Mouse (Mus musculus): ENCODE results near the gene Usp35. TPM values are rescaled to one million over a fixed set of nuclear protein-coding genes. Genes with fewer than 3 reads are reported as not detected.

Gene Usp35
- polyA plus RNA-seq, 1 experiment from 2014 or later, result 2.1 TPM

GRCm38 (mm10) chr7:97300914-97301313 is 30.9 kb downstream of the Usp35 start:
- no peak overlapping the region for H3K4me2 ChIP-seq
- H3K9ac ChIP-seq, result no peak overlapping the region
- no peak overlapping the region for H3K27ac ChIP-seq (ENCODE audit: low read depth)
- no peak overlapping the region for H3K4me3 ChIP-seq (ENCODE audit: low read depth, low read length)
- H3K4me1 ChIP-seq (ENCODE audit: insufficient read depth), result no peaks in the 10 kb centered on the region
- no peaks in the 10 kb centered on the region for H3K9me3 ChIP-seq (ENCODE audit: low read depth, low read length)
- TF ChIP-seq CTCF (IDR thresholded peaks at IDR 0.05; ENCODE audit: low read depth), result no peak
- H3K36me3 ChIP-seq (ENCODE audit: insufficient read depth), result peaks cover 53% of the 10 kb centered on the region
- no peaks in the 10 kb centered on the region for H3K27me3 ChIP-seq (ENCODE audit: insufficient read depth, low read length)
- WGBS, result 87% methylated on average over 2 of the region's 2 CpGs
- DNase-seq (no peak), ATAC-seq (ENCODE audit: insufficient read depth) (no peak)

GRCm38 (mm10) chr7:97298943-97299342 is 32.9 kb downstream of the Usp35 start:
- Histone ChIP-seq H3K36me3 (ENCODE audit: insufficient read depth) (peaks cover 44% of the 10 kb centered on the region), H3K9me3 (ENCODE audit: low read depth, low read length) (no peaks in the 10 kb centered on the region), H3K4me1 (ENCODE audit: insufficient read depth) (no peaks in the 10 kb centered on the region), H3K27me3 (ENCODE audit: insufficient read depth, low read length) (no peaks in the 10 kb centered on the region), H3K27ac (ENCODE audit: low read depth) (no peak overlapping the region), H3K9ac (no peak overlapping the region), H3K4me3 (ENCODE audit: low read depth, low read length) (no peak overlapping the region), H3K4me2 (no peak overlapping the region)
- DNase-seq (no peak), ATAC-seq (ENCODE audit: insufficient read depth) (no peak)
- TF ChIP-seq CTCF (IDR thresholded peaks at IDR 0.05; ENCODE audit: low read depth), result no peak
- WGBS, result 88% methylated on average over 6 of the region's 6 CpGs

- H3K4me1 ChIP-seq (ENCODE audit: insufficient read depth), result no peaks in the 10 kb centered on the region
- 93% methylated on average over 2 of the region's 2 CpGs for WGBS
- no peak for ATAC-seq (ENCODE audit: insufficient read depth)
- no peak for TF ChIP-seq CTCF (IDR thresholded peaks at IDR 0.05; ENCODE audit: low read depth)
- H3K9me3 ChIP-seq (ENCODE audit: low read depth, low read length), result no peaks in the 10 kb centered on the region
- no peaks in the 10 kb centered on the region for H3K27me3 ChIP-seq (ENCODE audit: insufficient read depth, low read length)
- H3K4me2 ChIP-seq, result no peak overlapping the region
- DNase-seq, result no peak
- H3K27ac ChIP-seq (ENCODE audit: low read depth), result no peak overlapping the region
- peaks cover 37% of the 10 kb centered on the region for H3K36me3 ChIP-seq (ENCODE audit: insufficient read depth)
- H3K4me3 ChIP-seq (ENCODE audit: low read depth, low read length), result no peak overlapping the region
- no peak overlapping the region for H3K9ac ChIP-seq
These were observed 33.5 kb downstream of the Usp35 start for GRCm38 (mm10) chr7:97298279-97298678.

- Histone ChIP-seq H3K4me3 (ENCODE audit: low read depth, low read length) (no peak overlapping the region), H3K4me1 (ENCODE audit: insufficient read depth) (no peaks in the 10 kb centered on the region), H3K27ac (ENCODE audit: low read depth) (no peak overlapping the region), H3K9ac (no peak overlapping the region), H3K27me3 (ENCODE audit: insufficient read depth, low read length) (no peaks in the 10 kb centered on the region), H3K4me2 (no peak overlapping the region), H3K9me3 (ENCODE audit: low read depth, low read length) (no peaks in the 10 kb centered on the region), H3K36me3 (ENCODE audit: insufficient read depth) (peaks cover 29% of the 10 kb centered on the region; the same call in 1 of the 2 replicates)
- ATAC-seq (ENCODE audit: insufficient read depth) (0 out of 2 replicates have a peak, but pooled peaks have one; percentile 36), DNase-seq (peak; percentile 88)
- TF ChIP-seq CTCF (IDR thresholded peaks at IDR 0.05; ENCODE audit: low read depth), result peak; percentile 90
- 5% methylated on average over 2 of the region's 2 CpGs for WGBS
These were observed 34.4 kb downstream of the Usp35 start for GRCm38 (mm10) chr7:97297466-97297865.

GRCm38 (mm10) chr7:97296986-97297385 is 34.8 kb downstream of the Usp35 start:
- 0 out of 2 replicates have a peak, but pooled peaks have one; percentile 16 for ATAC-seq (ENCODE audit: insufficient read depth)
- no peaks in the 10 kb centered on the region for H3K9me3 ChIP-seq (ENCODE audit: low read depth, low read length)

GRCm38 (mm10) chr7:97271068-97271467 is 60.8 kb downstream of the Usp35 start:
- no peak for DNase-seq

More at GRCm38 (mm10) chr7:97296986-97297385, 34.8 kb downstream of the Usp35 start:
- Histone ChIP-seq H3K9ac (no peak overlapping the region), H3K36me3 (ENCODE audit: insufficient read depth) (peaks cover 29% of the 10 kb centered on the region; the same call in 1 of the 2 replicates), H3K4me3 (ENCODE audit: low read depth, low read length) (no peak overlapping the region), H3K4me2 (no peak overlapping the region), H3K27ac (ENCODE audit: low read depth) (no peak overlapping the region), H3K4me1 (ENCODE audit: insufficient read depth) (no peaks in the 10 kb centered on the region), H3K27me3 (ENCODE audit: insufficient read depth, low read length) (no peaks in the 10 kb centered on the region)
- WGBS, result 40% methylated on average over 2 of the region's 2 CpGs
- no peak for DNase-seq
- TF ChIP-seq CTCF (IDR thresholded peaks at IDR 0.05; ENCODE audit: low read depth), result no peak

GRCm38 (mm10) chr7:97270367-97270766 is 61.5 kb downstream of the Usp35 start:
- H3K9me3 ChIP-seq (ENCODE audit: low read depth, low read length), result no peaks in the 10 kb centered on the region
- TF ChIP-seq CTCF (IDR thresholded peaks at IDR 0.05; ENCODE audit: low read depth), result no peak
- H3K4me2 ChIP-seq, result no peak overlapping the region
- no peak overlapping the region for H3K9ac ChIP-seq
- H3K4me3 ChIP-seq (ENCODE audit: low read depth, low read length), result no peak overlapping the region
- peaks cover 3% of the 10 kb centered on the region; the same call in 1 of the 2 replicates for H3K36me3 ChIP-seq (ENCODE audit: insufficient read depth)
- no peaks in the 10 kb centered on the region for H3K27me3 ChIP-seq (ENCODE audit: insufficient read depth, low read length)
- peak; percentile 17 for DNase-seq
- no peak overlapping the region for H3K27ac ChIP-seq (ENCODE audit: low read depth)
- no peak for ATAC-seq (ENCODE audit: insufficient read depth)
- H3K4me1 ChIP-seq (ENCODE audit: insufficient read depth), result no peaks in the 10 kb centered on the region

More at GRCm38 (mm10) chr7:97271068-97271467, 60.8 kb downstream of the Usp35 start:
- Histone ChIP-seq H3K9me3 (ENCODE audit: low read depth, low read length) (no peaks in the 10 kb centered on the region), H3K4me2 (no peak overlapping the region), H3K9ac (no peak overlapping the region), H3K4me3 (ENCODE audit: low read depth, low read length) (no peak overlapping the region), H3K27ac (ENCODE audit: low read depth) (no peak overlapping the region), H3K36me3 (ENCODE audit: insufficient read depth) (peaks cover 3% of the 10 kb centered on the region; the same call in 1 of the 2 replicates), H3K27me3 (ENCODE audit: insufficient read depth, low read length) (no peaks in the 10 kb centered on the region), H3K4me1 (ENCODE audit: insufficient read depth) (no peaks in the 10 kb centered on the region)
- no peak for TF ChIP-seq CTCF (IDR thresholded peaks at IDR 0.05; ENCODE audit: low read depth)
- 78% methylated on average over 1 of the region's 1 CpGs for WGBS
- no peak for ATAC-seq (ENCODE audit: insufficient read depth)
